Mouse (Mus musculus) small intestine, adult 10 weeks (tissue): ENCODE measurements around the gene Fdxacb1. TPM values are rescaled to one million over a fixed set of nuclear protein-coding genes. Genes with fewer than 3 reads are reported as not detected.

Experiments
- polyA plus RNA-seq: library from polyadenylated mRNA; stranded (reverse); fragments of 350-450 nt; fragmentation: Illumina TruSeq; extraction: RNeasy Lipid Tissue Mini Kit (QIAGEN cat#74804); gene quantifications from one replicate; pipeline ENCODE4 v1.2.3, GENCODE M21; 2014; ENCODE audit warnings: low replicate concordance

The Fdxacb1 gene
- polyA plus RNA-seq: 5.8 TPM

DNA sequence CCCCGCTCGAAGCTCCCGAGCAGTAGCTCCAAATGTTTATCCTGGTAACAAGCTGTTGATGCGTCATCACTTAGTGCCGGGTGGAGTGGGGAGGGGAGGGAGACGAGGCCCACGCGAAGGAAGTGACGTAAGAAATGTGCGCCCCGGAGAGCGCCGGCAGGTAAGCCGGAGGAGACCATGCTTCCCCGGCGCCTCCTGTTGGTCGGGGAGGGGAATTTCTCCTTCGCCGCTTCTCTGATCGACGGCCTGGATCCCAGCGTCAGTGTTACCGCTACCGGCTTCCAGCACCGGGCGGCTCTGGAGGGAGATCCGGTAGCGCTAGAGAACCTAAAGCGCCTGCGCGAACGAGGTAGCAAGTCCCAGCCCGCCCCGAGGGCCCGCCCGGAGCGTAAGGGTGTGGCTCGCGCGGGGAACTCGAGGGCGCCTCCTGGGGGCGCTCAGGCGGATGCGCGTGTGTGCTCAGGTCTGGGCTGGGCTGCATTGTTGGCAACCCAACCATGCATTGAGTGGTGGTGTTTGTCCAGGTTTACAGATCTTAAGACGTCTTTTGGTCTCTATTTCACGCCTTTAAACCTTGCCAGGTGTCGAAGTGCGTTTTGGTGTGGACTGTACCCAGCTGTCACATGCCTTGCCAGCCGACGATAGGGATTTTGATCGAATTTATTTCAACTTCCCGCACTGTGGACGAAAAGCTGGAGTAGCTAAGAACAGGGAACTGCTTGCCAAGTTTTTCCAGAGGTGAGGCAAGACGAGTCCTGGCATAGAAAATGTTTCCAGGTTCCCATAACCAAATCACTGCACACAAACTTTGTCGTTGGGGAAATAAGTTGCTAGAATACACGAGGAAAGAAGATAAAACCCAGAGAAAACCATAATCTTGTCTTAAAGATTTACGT is at the start of gene Fdxacb1:
TSS of gene Fdxacb1 (plus strand) at position 130 of the 896 bp plus-strand sequence.

DNA sequence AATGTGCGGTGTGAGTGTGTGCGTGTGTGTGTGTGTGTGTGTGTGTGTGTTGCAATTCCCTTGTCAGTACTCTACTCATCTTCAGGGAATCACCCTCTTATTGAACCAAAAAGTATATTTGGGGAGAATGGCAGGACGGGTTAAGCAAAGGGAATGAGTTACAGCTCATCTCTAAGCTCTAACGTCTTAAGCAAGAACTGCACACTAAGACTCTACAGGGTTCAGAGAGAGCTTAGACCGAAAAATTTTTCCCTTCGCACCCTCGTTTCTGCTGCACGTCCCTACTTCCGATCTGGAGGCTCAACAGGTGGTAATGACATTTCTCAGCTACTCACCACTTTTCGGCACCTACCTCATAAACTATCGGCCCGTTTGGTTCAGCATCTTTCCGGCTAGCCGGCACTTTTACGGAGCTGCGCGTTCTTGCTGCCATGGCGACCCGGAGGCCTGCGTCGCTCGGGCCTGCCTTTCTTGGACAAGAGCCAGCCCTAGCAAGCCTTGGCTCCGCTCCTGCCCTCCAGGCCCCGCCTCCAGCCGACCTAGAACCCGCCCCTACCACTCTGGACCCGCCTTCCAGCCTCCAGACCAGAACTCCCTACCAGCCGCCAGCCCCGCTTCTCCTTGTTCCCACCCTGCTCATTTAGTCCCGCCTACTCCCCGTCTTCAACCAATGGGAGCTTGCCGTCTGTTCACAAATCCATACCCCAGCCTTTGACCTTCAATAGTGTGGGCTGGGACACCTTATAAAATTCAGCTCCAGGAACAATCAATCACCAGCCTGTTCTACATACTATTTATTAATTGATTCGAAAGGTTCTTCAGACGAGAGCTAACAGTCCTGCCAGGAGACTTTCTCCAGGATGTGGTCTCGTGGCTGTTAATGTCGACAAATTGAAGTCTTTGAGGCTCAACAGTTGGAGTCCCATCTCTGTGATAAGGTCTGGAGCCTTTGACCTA is 28.8 kb upstream of the Fdxacb1 start, which contains the start of gene Dixdc1:
TSS of gene Dixdc1 (minus strand) at position 604 of the 957 bp plus-strand sequence.

DNA sequence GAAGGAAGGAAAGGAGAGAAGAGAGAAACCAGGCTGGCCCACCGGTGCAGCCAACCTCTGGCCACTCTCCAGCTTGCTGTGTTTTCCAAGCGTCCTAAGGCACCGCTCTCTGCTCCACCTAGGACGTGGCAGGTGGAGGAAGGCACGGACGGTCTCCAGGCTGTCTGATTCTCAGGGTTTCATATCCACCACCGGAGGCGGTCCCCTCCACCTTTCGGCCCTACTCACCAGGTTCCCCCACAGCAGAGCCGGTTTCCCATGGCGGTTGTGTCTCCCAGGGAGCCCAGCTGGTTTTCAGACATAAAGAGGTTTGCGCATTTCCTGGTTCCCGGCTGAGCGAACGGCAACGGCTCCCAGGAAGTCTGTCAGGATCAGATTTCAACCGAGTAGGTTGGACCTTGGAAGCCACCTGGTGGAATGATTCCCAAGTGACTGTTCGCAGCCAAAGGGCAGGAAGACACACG is 21.8 kb upstream of the Fdxacb1 start, which contains the start of gene 2310030G06Rik:
TSS of gene 2310030G06Rik (minus strand) at position 323 of the 464 bp plus-strand sequence.

DNA sequence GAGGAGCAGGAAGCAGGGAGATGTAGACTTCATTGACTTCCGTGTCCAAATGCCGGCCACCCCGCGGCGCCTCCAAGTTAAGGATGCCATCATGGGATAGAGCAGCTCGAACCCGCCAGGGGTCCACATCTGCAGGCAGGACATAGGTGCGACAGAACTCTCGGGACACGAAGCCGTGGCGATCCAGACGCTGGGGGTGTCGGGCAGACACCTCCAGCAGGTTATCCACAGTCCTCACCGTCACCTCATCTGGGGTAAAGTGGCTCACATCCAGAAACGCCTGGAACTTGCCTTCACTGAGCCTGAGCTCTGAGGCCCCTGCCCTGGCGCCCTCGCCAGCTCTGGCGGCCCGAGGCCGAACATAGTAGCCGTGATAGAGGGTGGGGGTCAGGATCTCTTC is 16.7 kb upstream of the Fdxacb1 start, which contains the start of gene Cryab:
TSS of gene Cryab (plus strand) at position 3 of the 400 bp plus-strand sequence.

DNA sequence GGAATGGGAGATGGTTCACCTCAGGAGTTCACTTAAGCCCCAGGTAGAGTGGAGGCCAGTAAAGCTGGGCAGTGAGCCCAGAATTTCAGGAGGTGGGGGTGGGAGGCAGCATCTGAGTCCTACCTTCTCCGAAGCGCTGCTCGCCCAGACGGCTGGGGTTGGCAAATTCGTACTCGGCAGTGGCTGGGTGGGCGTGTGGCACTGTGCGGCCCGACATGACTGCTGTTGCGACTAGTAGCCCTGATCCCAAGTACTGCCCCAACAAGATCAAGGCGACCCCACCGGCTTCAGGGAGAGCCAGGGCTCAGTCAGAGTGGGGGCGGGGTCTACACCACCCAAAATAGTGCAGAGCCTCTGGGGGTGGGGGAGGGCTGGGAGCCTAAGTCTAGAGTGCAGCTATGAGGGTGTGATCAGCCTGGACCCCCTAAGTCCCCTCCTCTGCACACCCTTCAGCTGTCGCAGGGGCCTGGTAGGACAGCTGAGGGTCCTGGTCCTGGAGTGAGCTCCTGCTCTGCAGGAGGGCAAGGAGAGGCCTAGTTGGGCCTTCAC is 15.9 kb upstream of the Fdxacb1 start, which contains the start of gene Hspb2:
TSS of gene Hspb2 (minus strand) at position 301 of the 549 bp plus-strand sequence.

DNA sequence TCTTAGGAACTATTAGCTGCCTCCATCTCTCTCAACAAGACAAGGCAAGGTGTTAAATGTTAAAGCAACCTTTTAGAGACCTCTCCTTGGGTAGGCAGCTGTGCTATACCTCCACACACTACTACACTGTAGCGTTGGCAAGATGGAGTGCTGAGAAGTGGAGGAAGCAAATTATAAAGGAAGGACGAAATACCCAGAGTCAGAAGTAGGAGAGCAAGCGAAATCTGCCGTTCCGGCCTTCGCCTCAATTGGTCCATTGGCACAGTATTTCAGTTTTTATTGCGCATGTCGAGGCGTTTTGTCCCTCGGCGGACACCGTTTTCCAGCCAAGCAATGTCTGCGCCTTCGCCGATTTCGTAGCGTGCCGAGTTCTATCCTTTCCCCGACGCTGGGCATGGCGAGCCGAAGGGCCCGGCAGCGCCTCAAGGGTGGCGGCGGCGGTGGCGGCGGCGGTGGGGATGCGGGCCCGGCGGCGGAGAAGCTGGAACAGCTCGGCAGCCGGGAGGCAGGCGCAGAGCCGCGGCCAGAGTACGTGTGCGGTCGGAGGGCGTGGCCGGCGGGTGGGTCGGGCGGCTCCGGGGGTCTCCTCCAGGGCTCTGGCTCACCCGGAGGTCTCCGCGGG is 7.1 kb downstream of the Fdxacb1 start, which contains the start of the genes Alg9 and 1110032A03Rik:
TSS of gene Alg9 (plus strand) at position 29 of the 622 bp plus-strand sequence.
TSS of gene 1110032A03Rik (minus strand) at position 530 of the 622 bp plus-strand sequence.

Other genes with a start within 250 kb of the Fdxacb1 start
- 151 TPM for gene Pts, start 239.5 kb upstream of the Fdxacb1 start, polyA plus RNA-seq
- gene Il18, start 213.4 kb upstream of the Fdxacb1 start, polyA plus RNA-seq: 1,608 TPM
- gene Bco2, start 213.1 kb upstream of the Fdxacb1 start, polyA plus RNA-seq: 142 TPM
- gene Tex12, start 206.9 kb upstream of the Fdxacb1 start, polyA plus RNA-seq: 17.0 TPM
- gene Sdhd, start 164.4 kb upstream of the Fdxacb1 start, polyA plus RNA-seq: 577 TPM
- 92.0 TPM for gene Timm8b, start 164.3 kb upstream of the Fdxacb1 start, polyA plus RNA-seq
- gene Pih1d2, start 150.9 kb upstream of the Fdxacb1 start, polyA plus RNA-seq: 1.4 TPM
- gene Nkapd1, start 150.8 kb upstream of the Fdxacb1 start, polyA plus RNA-seq: 92.4 TPM
- gene Dlat, start 108.5 kb upstream of the Fdxacb1 start, polyA plus RNA-seq: 120 TPM
- gene Dixdc1, start 28.7 kb upstream of the Fdxacb1 start, polyA plus RNA-seq: 2.3 TPM
- gene 2310030G06Rik, start 21.7 kb upstream of the Fdxacb1 start, polyA plus RNA-seq: 78.6 TPM
- gene Cryab, start 16.9 kb upstream of the Fdxacb1 start, polyA plus RNA-seq: 1.9 TPM
- not detected for gene Hspb2, start 15.9 kb upstream of the Fdxacb1 start, polyA plus RNA-seq
- 6.5 TPM for gene Alg9, start 6.8 kb downstream of the Fdxacb1 start, polyA plus RNA-seq
- 77.2 TPM for gene 1110032A03Rik, start 7.3 kb downstream of the Fdxacb1 start, polyA plus RNA-seq
- 11.5 TPM for gene Ppp2r1b, start 77.1 kb downstream of the Fdxacb1 start, polyA plus RNA-seq
- 5.9 TPM for gene Sik2, start 240.8 kb downstream of the Fdxacb1 start, polyA plus RNA-seq